Mouse (Mus musculus) adrenal gland, adult 18-20 months (tissue): ENCODE results near the gene Psmg4. TPM values are rescaled to one million over a fixed set of nuclear protein-coding genes. Genes with fewer than 3 reads are reported as not detected.

Experiments
- DNase-seq, 2 experiments: peaks; one replicate each; pipeline ENCODE4 v3.0.0; 2021 to 2022; ENCODE audit warnings: low spot score in 2 of 2
- long read RNA-seq, 2 experiments: library from polyadenylated mRNA; stranded (forward); transcript quantifications; one replicate each; pipeline ENCODE4 v2.0.0; 2021
- total RNA-seq, 2 experiments: library from RNA; stranded (reverse); gene quantifications; 1 replicate in 1 of 2; 2 replicates in 1 of 2; pipeline ENCODE4 v1.2.3; 2021

Psmg4 gene
- 10 to 100 TPM; 30.3 to 35.0 TPM for total RNA-seq
- long read RNA-seq, experiment 1, partial matches to known transcripts, result 0 of 5 reads
- long read RNA-seq, experiment 1, other reads (novel, unspliced or antisense), result 1 of 5 reads
- long read RNA-seq, experiment 2, transcript Psmg4-201 (2 exons, 474 nt), result major isoform, 12 of 24 reads
- long read RNA-seq, experiment 2, transcript Psmg4-202 (3 exons, 555 nt), result major isoform, 12 of 24 reads
- long read RNA-seq, experiment 2, partial matches to known transcripts, result 0 of 24 reads
- long read RNA-seq, experiment 2, other reads (novel, unspliced or antisense), result 0 of 24 reads

- DNase-seq, result peak; percentile 89 to 91
Measured at GRCm38 (mm10) chr13:34162491-34163303, at the start of gene Psmg4. Psmg4 (plus strand) TSS chr13:34162964.

- DNase-seq, result no peak
Measured at GRCm38 (mm10) chr13:34113086-34113485, 49.7 kb upstream of the Psmg4 start.

- no peak for DNase-seq
Measured at GRCm38 (mm10) chr13:34114654-34115053, 48.1 kb upstream of the Psmg4 start.

- no peak for DNase-seq
Measured at GRCm38 (mm10) chr13:34116508-34116907, 46.3 kb upstream of the Psmg4 start.

GRCm38 (mm10) chr13:34118816-34119215, 43.9 kb upstream of the Psmg4 start:
- DNase-seq, result no peak

GRCm38 (mm10) chr13:34119406-34119805, 43.4 kb upstream of the Psmg4 start:
- no peak for DNase-seq

- no peak for DNase-seq
Measured at GRCm38 (mm10) chr13:34120536-34120935, 42.2 kb upstream of the Psmg4 start.

GRCm38 (mm10) chr13:34125711-34126110, 37.1 kb upstream of the Psmg4 start:
- no peak for DNase-seq

GRCm38 (mm10) chr13:34128276-34129114, 34.3 kb upstream of the Psmg4 start:
- DNase-seq, result no peak

- DNase-seq, result peak in 1 of 2 experiments; percentile 26
Measured at GRCm38 (mm10) chr13:34129485-34130225, 33.1 kb upstream of the Psmg4 start.

GRCm38 (mm10) chr13:34130226-34130731, 32.5 kb upstream of the Psmg4 start, which contains the start of gene Tubb2b:
Tubb2b (minus strand) TSS chr13:34130466.
- peak; percentile 10 to 30 for DNase-seq

- no peak for DNase-seq
Measured at GRCm38 (mm10) chr13:34131011-34131707, 31.6 kb upstream of the Psmg4 start.

GRCm38 (mm10) chr13:34131708-34132060, 31.1 kb upstream of the Psmg4 start:
- no peak for DNase-seq

GRCm38 (mm10) chr13:34132299-34132698, 30.5 kb upstream of the Psmg4 start:
- no peak for DNase-seq

- no peak for DNase-seq
Measured at GRCm38 (mm10) chr13:34132875-34133274, 29.9 kb upstream of the Psmg4 start.

GRCm38 (mm10) chr13:34133326-34134071, 29.3 kb upstream of the Psmg4 start:
- DNase-seq, result no peak

- no peak for DNase-seq
Measured at GRCm38 (mm10) chr13:34134276-34134675, 28.5 kb upstream of the Psmg4 start.

GRCm38 (mm10) chr13:34136605-34137004, 26.2 kb upstream of the Psmg4 start:
- no peak for DNase-seq

GRCm38 (mm10) chr13:34143389-34143788, 19.4 kb upstream of the Psmg4 start:
- DNase-seq, result no peak
